Comparison of ENCODE assay signal across 8 mouse cellular contexts in genomic region chr10:81497401-81498270, GRCm38 (mm10). TPM values are rescaled to one million over a fixed set of nuclear protein-coding genes. Genes with fewer than 3 reads are reported as not detected.
DNase-seq lines count a peak whose midpoint lies in the region; ATAC-seq and TF ChIP-seq lines count a peak whose summit lies in the region.

No protein-coding gene starts in this region.

- H3K4me3 ChIP-seq in heart, embryonic 11.5 days (ENCODE audit: low read depth, low read length), result no peak overlapping the region
- H3K4me3 ChIP-seq in CH12.LX (replicated peaks in 1 of 3; ENCODE audit: low read depth in 2 of 3, low read length in 2 of 3, poor library complexity in 1 of 3), result peak overlapping the region in 2 of 3 experiments; percentile 33 to 89
- no peak overlapping the region for H3K4me3 ChIP-seq in forebrain, embryonic 14.5 days (ENCODE audit: low read depth, low read length)
- peak overlapping the region; percentile 99 for H3K4me3 ChIP-seq in lung, embryonic 15.5 days

- WGBS in heart, embryonic 11.5 days (ENCODE audit: insufficient replicate concordance), result 74% methylated on average over 17 of the region's 17 CpGs
- WGBS in forebrain, embryonic 14.5 days, result 88% methylated on average over 17 of the region's 17 CpGs
- whole genome bisulfite sequencing in lung, embryonic 15.5 days, result 78% methylated on average over 17 of the region's 17 CpGs

- H3K9me3 ChIP-seq in heart, embryonic 11.5 days (replicated peaks; ENCODE audit: control insufficient read depth, low read length), result no peaks in the 10 kb centered on the region
- H3K9me3 ChIP-seq in CH12.LX (replicated peaks; ENCODE audit: low read length), result no peaks in the 10 kb centered on the region
- H3K9me3 ChIP-seq in forebrain, embryonic 14.5 days (replicated peaks; ENCODE audit: control insufficient read depth, low read length), result no peaks in the 10 kb centered on the region
- H3K9me3 ChIP-seq in lung, embryonic 15.5 days, result no peaks in the 10 kb centered on the region

- H3K9ac ChIP-seq in heart, embryonic 11.5 days (ENCODE audit: low read depth, low read length), result no peak overlapping the region
- H3K9ac ChIP-seq in CH12.LX (ENCODE audit: insufficient read depth, low read depth), result peak overlapping the region; percentile 57; the same call in 1 of the 2 replicates
- H3K9ac ChIP-seq in forebrain, embryonic 14.5 days (ENCODE audit: low read length), result no peak overlapping the region; the same call in 1 of the 2 replicates
- peak overlapping the region; percentile 21; the same call in 1 of the 2 replicates for H3K9ac ChIP-seq in lung, embryonic 15.5 days

- TF ChIP-seq EP300 in CH12.LX (IDR thresholded peaks at IDR 0.05; ENCODE audit: low read length), result no peak

- H3K4me2 ChIP-seq in heart, embryonic 11.5 days, result peak overlapping the region; percentile 98
- H3K4me2 ChIP-seq in CH12.LX (ENCODE audit: insufficient read depth, low read depth, poor library complexity, severe bottlenecking), result peak overlapping the region; percentile 62
- H3K4me2 ChIP-seq in forebrain, embryonic 14.5 days (ENCODE audit: low read length), result peak overlapping the region; percentile 40
- peak overlapping the region; percentile 92 for H3K4me2 ChIP-seq in lung, embryonic 15.5 days

- H3K79me2 ChIP-seq in CH12.LX (replicated peaks; ENCODE audit: control insufficient read depth, extremely low read depth, insufficient read depth, poor library complexity, severe bottlenecking), result peaks cover 25% of the 10 kb centered on the region

- H3K4me1 ChIP-seq in heart, embryonic 11.5 days (ENCODE audit: control insufficient read depth, insufficient read depth, low read length), result peaks cover 16% of the 10 kb centered on the region
- H3K4me1 ChIP-seq in CH12.LX (ENCODE audit: control insufficient read depth in 1 of 2, insufficient read depth in 2 of 2), result peaks cover 23 to 44% of the 10 kb centered on the region in 2 experiments
- peaks cover 15% of the 10 kb centered on the region for H3K4me1 ChIP-seq in forebrain, embryonic 14.5 days (ENCODE audit: control insufficient read depth, insufficient read depth, low read length)
- H3K4me1 ChIP-seq in lung, embryonic 15.5 days, result peaks cover 26% of the 10 kb centered on the region

- dilution Hi-C loops in CH12.LX (cut with MboI; ENCODE audit: extremely low pct_ligation_motif_present, extremely low pct_unique_long_range_greater_than_20kb, low sequenced_read_pairs), result no loop called here

- ATAC-seq in heart, embryonic 11.5 days (replicated peaks; ENCODE audit: insufficient number of reproducible peaks, low FRiP score, low TSS enrichment), result no peak
- ATAC-seq in forebrain, embryonic 14.5 days, result no peak
- ATAC-seq in lung, embryonic 15.5 days (ENCODE audit: borderline replicate concordance, extremely low read depth, low FRiP score, low TSS enrichment), result no peak

- no peak for TF ChIP-seq POLR2A in CH12.LX (IDR thresholded peaks at IDR 0.05; ENCODE audit: low read depth, low read length)

- TF ChIP-seq RAD21 in CH12.LX (IDR thresholded peaks at IDR 0.05; ENCODE audit: low read depth, low read length), result no peak

- TF ChIP-seq CTCF in CH12.LX (conservative IDR thresholded peaks at IDR 0.05 in 1 of 2, IDR thresholded peaks at IDR 0.05 in 1 of 2; ENCODE audit: low read depth in 2 of 2, low read length in 2 of 2), result no peak

- in situ Hi-C loops in CH12.LX (cut with MboI; ENCODE audit: low pct_ligation_motif_present, low pct_unique_long_range_greater_than_20kb, low sequenced_read_pairs), result loop anchor here (5.0 to 10.0 kb wide), 2 partner anchors 35 to 107 kb away; partner anchors contain the start of genes BC025920 and Tle6

- intact Hi-C loops in heart, postnatal 14 days (cut with DNase I), result no loop called here

- DNase-seq in heart, postnatal 14 days, result no peak
- DNase-seq in CH12.LX (ENCODE audit: extremely low read depth), result no peak
- no peak for DNase-seq in forebrain, embryonic 14.5 days (ENCODE audit: low spot score)
- DNase-seq in splenic B cell, adult 2 months (ENCODE audit: low read depth, low spot score), result peak; percentile 59
- no peak for DNase-seq in urinary bladder, adult 2 months (ENCODE audit: low spot score)
- DNase-seq in urinary bladder, postnatal 25 days (ENCODE audit: low spot score), result no peak

- no peak overlapping the region for H3K27ac ChIP-seq in heart, embryonic 11.5 days (ENCODE audit: low read depth, low read length)
- no peak overlapping the region for H3K27ac ChIP-seq in CH12.LX (ENCODE audit: insufficient read depth, low read depth)
- H3K27ac ChIP-seq in forebrain, embryonic 14.5 days (ENCODE audit: low read depth, low read length), result no peak overlapping the region
- no peak overlapping the region for H3K27ac ChIP-seq in lung, embryonic 15.5 days

- no peaks in the 10 kb centered on the region for H3K27me3 ChIP-seq in heart, embryonic 11.5 days (ENCODE audit: control insufficient read depth, insufficient read depth, low read length)
- H3K27me3 ChIP-seq in CH12.LX (replicated peaks), result peaks cover 2% of the 10 kb centered on the region
- no peaks in the 10 kb centered on the region for H3K27me3 ChIP-seq in forebrain, embryonic 14.5 days (replicated peaks; ENCODE audit: control insufficient read depth, insufficient read depth, low read length)
- no peaks in the 10 kb centered on the region for H3K27me3 ChIP-seq in lung, embryonic 15.5 days
- no peaks in the 10 kb centered on the region for H3K27me3 ChIP-seq in splenic B cell, adult 2 months (ENCODE audit: control insufficient read depth, insufficient read depth, low read length, poor library complexity, severe bottlenecking)

- peaks cover 7% of the 10 kb centered on the region for H3K36me3 ChIP-seq in heart, embryonic 11.5 days (ENCODE audit: control insufficient read depth, insufficient read depth, low read length)
- peaks cover 9 to 21% of the 10 kb centered on the region in 2 experiments for H3K36me3 ChIP-seq in CH12.LX (replicated peaks in 1 of 2; ENCODE audit: control insufficient read depth in 1 of 2, insufficient read depth in 1 of 2, low read length in 1 of 2)
- peaks cover 7% of the 10 kb centered on the region for H3K36me3 ChIP-seq in forebrain, embryonic 14.5 days (ENCODE audit: control insufficient read depth, insufficient read depth, low read length)
- peaks cover 10% of the 10 kb centered on the region; the same call in 1 of the 2 replicates for H3K36me3 ChIP-seq in lung, embryonic 15.5 days
- no peaks in the 10 kb centered on the region for H3K36me3 ChIP-seq in splenic B cell, adult 2 months (ENCODE audit: control insufficient read depth, insufficient read depth, low read length, poor library complexity, severe bottlenecking)

TF ChIP-seq in CH12.LX, 34 proteins besides CTCF, POLR2A, EP300 and RAD21 (continues in another document):
- TF ChIP-seq MXI1 (IDR thresholded peaks at IDR 0.05; ENCODE audit: low read depth, low read length) (0 out of 2 replicates have a peak, but pooled peaks have one; percentile 54), CHD1 (IDR thresholded peaks at IDR 0.05; ENCODE audit: low read depth, low read length) (no peak)

RNA-seq across cellular contexts. Expression of gene Ncln, which starts 1.4 kb away (rescaled TPM):
- polyA plus RNA-seq in heart, embryonic 11.5 days (2014; fragmentation: Nextera tagmentation; extraction: Ambion mirVana), result 40.9 and 49.0 TPM in 2 replicates
- total RNA-seq in heart, postnatal 14 days (2021), result 10 to 100 TPM; 55.4 to 62.0 TPM
- total RNA-seq in CH12.LX (2012; rRNA removed) (99.5 and 104 TPM in 2 replicates), CH12.LX (2014; rRNA removed) (41.5 and 41.7 TPM in 2 replicates)
- 80.5 and 89.5 TPM in 2 replicates for polyA plus RNA-seq in CH12.LX (2012; ENCODE audit: insufficient read length, low read depth)
- polyA plus RNA-seq in forebrain, embryonic 14.5 days (2014; fragmentation: Nextera tagmentation; extraction: Ambion mirVana), result 36.8 and 52.0 TPM in 2 replicates
- 81.8 and 82.8 TPM in 2 replicates for polyA plus RNA-seq in lung, embryonic 15.5 days (2015; fragmentation: Nextera tagmentation; extraction: Ambion mirVana)
- 79.9 and 89.6 TPM in 2 replicates for polyA plus RNA-seq in urinary bladder, adult 2 months (2012; rRNA removed)

RNA-seq across cellular contexts. Expression of gene S1pr4, which starts 2.3 kb away (rescaled TPM):
- 0.56 and 0.79 TPM in 2 replicates for polyA plus RNA-seq in heart, embryonic 11.5 days (2014; fragmentation: Nextera tagmentation; extraction: Ambion mirVana)
- 1 to 10 TPM in 1 of 2 experiments, under 1 TPM in 1; 0.96 to 1.2 TPM for total RNA-seq in heart, postnatal 14 days (2021)
- total RNA-seq in CH12.LX (2012; rRNA removed), result 0.25 and 0.30 TPM in 2 replicates
- total RNA-seq in CH12.LX (2014; rRNA removed), result not detected in 2 replicates
- 0.16 and 0.19 TPM in 2 replicates for polyA plus RNA-seq in CH12.LX (2012; ENCODE audit: insufficient read length, low read depth)
- 0.26 and 0.53 TPM in 2 replicates for polyA plus RNA-seq in forebrain, embryonic 14.5 days (2014; fragmentation: Nextera tagmentation; extraction: Ambion mirVana)
- polyA plus RNA-seq in lung, embryonic 15.5 days (2015; fragmentation: Nextera tagmentation; extraction: Ambion mirVana), result 2.5 and 3.6 TPM in 2 replicates
- polyA plus RNA-seq in urinary bladder, adult 2 months (2012; rRNA removed), result 2.2 and 2.3 TPM in 2 replicates

RNA-seq across cellular contexts. Expression of gene Celf5, which starts 15.1 kb away (rescaled TPM):
- polyA plus RNA-seq in heart, embryonic 11.5 days (2014; fragmentation: Nextera tagmentation; extraction: Ambion mirVana), result 0.19 and 0.31 TPM in 2 replicates
- total RNA-seq in heart, postnatal 14 days (2021), result under 1 TPM; 0.15 to 0.19 TPM
- total RNA-seq in CH12.LX (2012; rRNA removed) (0.08 and 0.17 TPM in 2 replicates), CH12.LX (2014; rRNA removed) (not detected in 2 replicates)
- polyA plus RNA-seq in CH12.LX (2012; ENCODE audit: insufficient read length, low read depth), result 0.07 and 0.12 TPM in 2 replicates
- polyA plus RNA-seq in forebrain, embryonic 14.5 days (2014; fragmentation: Nextera tagmentation; extraction: Ambion mirVana), result 57.9 and 69.6 TPM in 2 replicates
- polyA plus RNA-seq in lung, embryonic 15.5 days (2015; fragmentation: Nextera tagmentation; extraction: Ambion mirVana), result 0.34 and 0.42 TPM in 2 replicates
- 0.44 and 0.49 TPM in 2 replicates for polyA plus RNA-seq in urinary bladder, adult 2 months (2012; rRNA removed)

RNA-seq across cellular contexts. Expression of gene Gna15, which starts 26.4 kb away (rescaled TPM):
- polyA plus RNA-seq in heart, embryonic 11.5 days (2014; fragmentation: Nextera tagmentation; extraction: Ambion mirVana), result 2.5 and 3.4 TPM in 2 replicates
- total RNA-seq in heart, postnatal 14 days (2021), result under 1 TPM; 0.73 to 0.76 TPM
- total RNA-seq in CH12.LX (2012; rRNA removed) (9.9 and 10.0 TPM in 2 replicates), CH12.LX (2014; rRNA removed) (5.2 and 5.5 TPM in 2 replicates)
- polyA plus RNA-seq in CH12.LX (2012; ENCODE audit: insufficient read length, low read depth), result 4.9 and 5.2 TPM in 2 replicates
- polyA plus RNA-seq in forebrain, embryonic 14.5 days (2014; fragmentation: Nextera tagmentation; extraction: Ambion mirVana), result 0.90 and 1.2 TPM in 2 replicates
- polyA plus RNA-seq in lung, embryonic 15.5 days (2015; fragmentation: Nextera tagmentation; extraction: Ambion mirVana), result 1.7 and 1.8 TPM in 2 replicates
- 16.1 and 16.2 TPM in 2 replicates for polyA plus RNA-seq in urinary bladder, adult 2 months (2012; rRNA removed)

RNA-seq across cellular contexts. Expression of gene Nfic, which starts 42.2 kb away (rescaled TPM):
- 28.1 and 29.8 TPM in 2 replicates for polyA plus RNA-seq in heart, embryonic 11.5 days (2014; fragmentation: Nextera tagmentation; extraction: Ambion mirVana)
- total RNA-seq in heart, postnatal 14 days (2021), result 100 to 1,000 TPM; 133 TPM
- total RNA-seq in CH12.LX (2012; rRNA removed), result 4.4 and 4.7 TPM in 2 replicates
- total RNA-seq in CH12.LX (2014; rRNA removed), result 0.07 and 0.34 TPM in 2 replicates
- polyA plus RNA-seq in CH12.LX (2012; ENCODE audit: insufficient read length, low read depth), result 3.8 and 4.0 TPM in 2 replicates
- 16.6 and 17.9 TPM in 2 replicates for polyA plus RNA-seq in forebrain, embryonic 14.5 days (2014; fragmentation: Nextera tagmentation; extraction: Ambion mirVana)
- 86.0 and 87.2 TPM in 2 replicates for polyA plus RNA-seq in lung, embryonic 15.5 days (2015; fragmentation: Nextera tagmentation; extraction: Ambion mirVana)
- 28.4 and 67.0 TPM in 2 replicates for polyA plus RNA-seq in urinary bladder, adult 2 months (2012; rRNA removed)

Comparison
In these comparisons a context has a peak if more than half of its experiments do, and no peak if none do; other contexts are left out.
1. H3K4me2 ChIP-seq: peak in every context shown above with its lines; median percentile 98 in heart, embryonic 11.5 days; 92 in lung, embryonic 15.5 days; 62 in CH12.LX; 40 in forebrain, embryonic 14.5 days.
2. H3K4me3 ChIP-seq: peak in CH12.LX (2 of 3) and lung, embryonic 15.5 days (single experiment); none in heart, embryonic 11.5 days (single experiment) and forebrain, embryonic 14.5 days (single experiment).
3. H3K9ac ChIP-seq: peak in CH12.LX (single experiment) and lung, embryonic 15.5 days (single experiment); none in heart, embryonic 11.5 days (single experiment) and forebrain, embryonic 14.5 days (single experiment).
4. RNA of gene Celf5, which starts 15.1 kb away (polyA plus RNA-seq): 57.9 to 69.6 TPM in forebrain, embryonic 14.5 days; 0.44 to 0.49 TPM in urinary bladder, adult 2 months, 0.34 to 0.42 TPM in lung, embryonic 15.5 days, 0.19 to 0.31 TPM in heart, embryonic 11.5 days and 0.07 to 0.12 TPM in CH12.LX; every median in the first group is over 10 times any median in the second.